In genomic region chr13:46162025-46162374, GRCm38 (mm10) we compare ENCODE assay signal across 7 mouse cellular contexts.
DNase-seq lines count a peak whose midpoint lies in the region; ATAC-seq and TF ChIP-seq lines count a peak whose summit lies in the region.

No protein-coding gene starts in this region.

- H3K27ac ChIP-seq in embryonic facial prominence, embryonic 10.5 days (replicated peaks): peak overlapping the region; percentile 2; the same call in 1 of the 2 replicates
- H3K27ac ChIP-seq in limb, embryonic 12.5 days: no peak overlapping the region
- H3K27ac ChIP-seq in midbrain, postnatal 0 days (ENCODE audit: low read depth, low read length): 0 out of 2 replicates have a peak overlapping the region, but pooled peaks have one; percentile 26

- DNase-seq in adrenal gland, postnatal 14 days: peak; percentile 83
- DNase-seq in embryonic facial prominence, embryonic 10.5 days (ENCODE audit: low spot score): peak; percentile 83
- DNase-seq in heart, adult 8-10 months (ENCODE audit: low spot score): peak; percentile 72
- peak; percentile 61 to 81 for DNase-seq in kidney, adult 8-10 months
- peak; percentile 87 for DNase-seq in midbrain, postnatal 0 days (ENCODE audit: low spot score)
- DNase-seq in spleen, postnatal 36 days (ENCODE audit: low spot score in 2 of 2): peak; percentile 41 to 54

- no peak overlapping the region for H3K9ac ChIP-seq in limb, embryonic 12.5 days (replicated peaks)
- H3K9ac ChIP-seq in midbrain, postnatal 0 days (replicated peaks; ENCODE audit: low read length, poor library complexity, severe bottlenecking): no peak overlapping the region

- H3K4me2 ChIP-seq in limb, embryonic 12.5 days: peak overlapping the region; percentile 57
- H3K4me2 ChIP-seq in midbrain, postnatal 0 days (ENCODE audit: low read depth, low read length, poor library complexity, severe bottlenecking): peak overlapping the region; percentile 46

- H3K9me3 ChIP-seq in embryonic facial prominence, embryonic 10.5 days: no peaks in the 10 kb centered on the region
- peaks cover 2% of the 10 kb centered on the region; the same call in 1 of the 2 replicates for H3K9me3 ChIP-seq in limb, embryonic 12.5 days
- H3K9me3 ChIP-seq in midbrain, postnatal 0 days (ENCODE audit: low read length): no peaks in the 10 kb centered on the region

- H3K27me3 ChIP-seq in embryonic facial prominence, embryonic 10.5 days (replicated peaks; ENCODE audit: low read depth, poor library complexity, severe bottlenecking): no peaks in the 10 kb centered on the region
- no peaks in the 10 kb centered on the region for H3K27me3 ChIP-seq in limb, embryonic 12.5 days
- H3K27me3 ChIP-seq in midbrain, postnatal 0 days (ENCODE audit: insufficient read depth, low read length): no peaks in the 10 kb centered on the region

- no peaks in the 10 kb centered on the region for H3K36me3 ChIP-seq in embryonic facial prominence, embryonic 10.5 days (replicated peaks)
- H3K36me3 ChIP-seq in limb, embryonic 12.5 days: no peaks in the 10 kb centered on the region
- H3K36me3 ChIP-seq in midbrain, postnatal 0 days (ENCODE audit: insufficient read depth, low read length): no peaks in the 10 kb centered on the region

- 2% methylated on average over 10 of the region's 10 CpGs for WGBS in embryonic facial prominence, embryonic 10.5 days
- 2% methylated on average over 10 of the region's 10 CpGs for WGBS in limb, embryonic 12.5 days
- WGBS in midbrain, postnatal 0 days: under 1% methylated on average over 10 of the region's 10 CpGs

- TF ChIP-seq CTCF in midbrain, postnatal 0 days (IDR thresholded peaks at IDR 0.05): peak; percentile 97

- peak overlapping the region; percentile 40 for H3K4me3 ChIP-seq in embryonic facial prominence, embryonic 10.5 days
- H3K4me3 ChIP-seq in limb, embryonic 12.5 days (replicated peaks): peak overlapping the region; percentile 26
- H3K4me3 ChIP-seq in midbrain, postnatal 0 days (ENCODE audit: low read depth, low read length): peak overlapping the region; percentile 18; the same call in 1 of the 2 replicates

- peaks cover 20% of the 10 kb centered on the region for H3K4me1 ChIP-seq in embryonic facial prominence, embryonic 10.5 days
- H3K4me1 ChIP-seq in limb, embryonic 12.5 days (replicated peaks): peaks cover 16% of the 10 kb centered on the region
- 0 out of 2 replicates have a peak, but pooled peaks cover 5% of the 10 kb centered on the region for H3K4me1 ChIP-seq in midbrain, postnatal 0 days (ENCODE audit: insufficient read depth, low read length)

- ATAC-seq in limb, embryonic 12.5 days (ENCODE audit: insufficient number of reproducible peaks, insufficient read depth, low FRiP score, low TSS enrichment, low read depth): peak; percentile 52; the same call in 1 of the 2 replicates
- ATAC-seq in midbrain, postnatal 0 days (ENCODE audit: low FRiP score): peak; percentile 86
